ENCODE assay signal across 8 mouse cellular contexts in the genomic region with DNA sequence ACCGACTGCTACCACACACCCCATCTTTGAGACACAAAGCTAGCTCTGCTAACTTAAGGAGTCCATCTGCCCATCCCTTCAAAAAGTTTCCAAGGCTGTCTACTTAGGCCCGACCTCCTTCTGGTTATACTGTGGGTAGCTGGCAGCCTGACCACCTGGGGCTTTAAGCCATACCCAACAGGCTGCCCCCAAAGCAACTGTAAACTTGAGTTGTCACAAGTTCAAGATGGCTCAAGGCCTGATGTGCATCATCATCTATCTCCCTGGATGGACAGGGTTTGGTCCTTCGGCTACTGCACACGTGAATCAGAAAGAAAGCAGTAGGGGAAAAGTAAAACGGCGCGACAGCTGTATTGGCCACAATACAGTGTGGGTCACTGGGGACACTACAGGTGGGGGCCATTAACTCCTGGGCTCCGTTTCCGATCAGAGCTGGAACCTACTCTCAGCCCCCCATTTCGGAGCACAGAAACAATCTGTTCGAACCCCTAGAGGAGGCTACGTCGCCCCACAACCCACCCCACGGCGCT. TPM values are rescaled to one million over a fixed set of nuclear protein-coding genes. Genes with fewer than 3 reads are reported as not detected.
DNase-seq lines count a peak whose midpoint lies in the region; ATAC-seq and TF ChIP-seq lines count a peak whose summit lies in the region.

No protein-coding gene starts in this region.

- TF ChIP-seq EP300 in ES-Bruce4 (IDR thresholded peaks at IDR 0.05; ENCODE audit: insufficient read depth, low read depth, low read length) = no peak

- no peaks in the 10 kb centered on the region; the same call in 1 of the 2 replicates for H3K27me3 ChIP-seq in heart, embryonic 12.5 days (replicated peaks)
- H3K27me3 ChIP-seq in ES-Bruce4 (ENCODE audit: control insufficient read depth, insufficient read depth, low read length, poor library complexity, severe bottlenecking) = no peaks in the 10 kb centered on the region
- H3K27me3 ChIP-seq in forebrain, embryonic 15.5 days = no peaks in the 10 kb centered on the region

- peak overlapping the region; percentile 100 for H3K9ac ChIP-seq in heart, embryonic 12.5 days
- peak overlapping the region; percentile 91 for H3K9ac ChIP-seq in ES-Bruce4 (ENCODE audit: low read depth, poor library complexity, severe bottlenecking)
- peak overlapping the region; percentile 87 for H3K9ac ChIP-seq in forebrain, embryonic 15.5 days (replicated peaks)

- no peak for TF ChIP-seq POLR2A in ES-Bruce4 (IDR thresholded peaks at IDR 0.05; ENCODE audit: insufficient read depth, low read length)

- WGBS in heart, embryonic 12.5 days = 1% methylated on average over 15 of the region's 15 CpGs
- 2% methylated on average over 15 of the region's 15 CpGs for WGBS in forebrain, embryonic 15.5 days

- H3K36me3 ChIP-seq in heart, embryonic 12.5 days = peaks cover 36% of the 10 kb centered on the region
- peaks cover 36% of the 10 kb centered on the region for H3K36me3 ChIP-seq in ES-Bruce4 (ENCODE audit: control insufficient read depth, insufficient read depth, low read length, poor library complexity, severe bottlenecking)
- H3K36me3 ChIP-seq in forebrain, embryonic 15.5 days = peaks cover 39% of the 10 kb centered on the region

- intact Hi-C loops in left cerebral cortex, postnatal 4 days (cut with DNase I) = loop anchor here (10.0 kb wide), 1 partner anchor 465 kb away; no protein-coding TSS in a partner anchor

- peak overlapping the region; percentile 99 for H3K27ac ChIP-seq in heart, embryonic 12.5 days (ENCODE audit: poor library complexity, severe bottlenecking)
- H3K27ac ChIP-seq in ES-Bruce4 (ENCODE audit: insufficient read depth, low read length) = no peak overlapping the region
- peak overlapping the region; percentile 99 for H3K27ac ChIP-seq in forebrain, embryonic 15.5 days (replicated peaks)

- peak; percentile 15; the same call in 1 of the 2 replicates for ATAC-seq in heart, embryonic 12.5 days (ENCODE audit: insufficient number of reproducible peaks, low FRiP score)
- no peak; the same call in 1 of the 2 replicates for ATAC-seq in forebrain, embryonic 15.5 days (replicated peaks)
- ATAC-seq in megakaryocyte-erythroid progenitor cell, adult 5-6 weeks (replicated peaks; ENCODE audit: low FRiP score, low TSS enrichment, poor library complexity, severe bottlenecking) = 0 out of 2 replicates have a peak, but pooled peaks have one; percentile 0

- peak overlapping the region; percentile 94 for H3K4me2 ChIP-seq in heart, embryonic 12.5 days
- peak overlapping the region; percentile 82 for H3K4me2 ChIP-seq in forebrain, embryonic 15.5 days (replicated peaks)

- TF ChIP-seq CTCF in ES-Bruce4 (IDR thresholded peaks at IDR 0.05; ENCODE audit: low read depth, low read length) = no peak

- peak overlapping the region; percentile 98 for H3K4me3 ChIP-seq in heart, embryonic 12.5 days
- peak overlapping the region; percentile 97 for H3K4me3 ChIP-seq in ES-Bruce4 (ENCODE audit: low read depth, low read length)
- H3K4me3 ChIP-seq in forebrain, embryonic 15.5 days = peak overlapping the region; percentile 61

- peaks cover 17% of the 10 kb centered on the region for H3K4me1 ChIP-seq in heart, embryonic 12.5 days (replicated peaks)
- peaks cover 2% of the 10 kb centered on the region for H3K4me1 ChIP-seq in ES-Bruce4 (ENCODE audit: control insufficient read depth, insufficient read depth, low read length)
- H3K4me1 ChIP-seq in forebrain, embryonic 15.5 days = peaks cover 25% of the 10 kb centered on the region

- H3K9me3 ChIP-seq in heart, embryonic 12.5 days (replicated peaks) = no peaks in the 10 kb centered on the region
- no peaks in the 10 kb centered on the region for H3K9me3 ChIP-seq in ES-Bruce4 (replicated peaks; ENCODE audit: control insufficient read depth, insufficient read depth, low read length, poor library complexity, severe bottlenecking)
- H3K9me3 ChIP-seq in forebrain, embryonic 15.5 days = no peaks in the 10 kb centered on the region

- no peak for DNase-seq in heart, adult 11 months
- no peak for DNase-seq in left cerebral cortex, postnatal 4 days
- no peak for DNase-seq in left cerebral cortex, adult 8-10 months (ENCODE audit: low spot score in 2 of 2)
- DNase-seq in kidney, adult 9 months = no peak

RNA-seq across cellular contexts. Expression of a gene that starts 0.6 kb away (rescaled TPM):
- 157 and 162 TPM in 2 replicates for polyA plus RNA-seq in heart, embryonic 12.5 days (2016; fragmentation: Nextera tagmentation; extraction: Ambion mirVana)
- polyA plus RNA-seq in ES-Bruce4 (2011; ENCODE audit: insufficient read depth, insufficient read length, low read depth, missing spikeins) = 357 and 409 TPM in 2 replicates
- polyA plus RNA-seq in forebrain, embryonic 15.5 days (2015; fragmentation: Nextera tagmentation; extraction: Ambion mirVana) = 186 and 199 TPM in 2 replicates
- 308 and 313 TPM in 2 replicates for total RNA-seq in megakaryocyte-erythroid progenitor cell, adult 5-6 weeks (2014; fragmentation: Nextera tagmentation)
- total RNA-seq in megakaryocyte-erythroid progenitor cell, adult 5-6 weeks (2017) = 315 and 357 TPM in 2 replicates
- total RNA-seq in left cerebral cortex, postnatal 4 days (2021) = 100 to 1,000 TPM; 130 to 141 TPM
- 100 to 1,000 TPM in 2 of 4 experiments, 10 to 100 TPM in 2; 87.5 to 106 (median 98.6) TPM for total RNA-seq in left cerebral cortex, adult 8-10 months (2022)

RNA-seq across cellular contexts. Expression of a gene that starts 13.5 kb away (rescaled TPM):
- polyA plus RNA-seq in heart, embryonic 12.5 days (2016; fragmentation: Nextera tagmentation; extraction: Ambion mirVana) = 1.1 and 1.3 TPM in 2 replicates
- polyA plus RNA-seq in ES-Bruce4 (2011; ENCODE audit: insufficient read depth, insufficient read length, low read depth, missing spikeins) = 10.1 and 10.9 TPM in 2 replicates
- 13.8 and 14.5 TPM in 2 replicates for polyA plus RNA-seq in forebrain, embryonic 15.5 days (2015; fragmentation: Nextera tagmentation; extraction: Ambion mirVana)
- total RNA-seq in megakaryocyte-erythroid progenitor cell, adult 5-6 weeks (2014; fragmentation: Nextera tagmentation) = 8.0 and 9.6 TPM in 2 replicates
- total RNA-seq in megakaryocyte-erythroid progenitor cell, adult 5-6 weeks (2017) = 5.4 and 9.3 TPM in 2 replicates
- total RNA-seq in left cerebral cortex, postnatal 4 days (2021) = 10 to 100 TPM; 19.1 to 20.3 TPM
- total RNA-seq in left cerebral cortex, adult 8-10 months (2022) = 10 to 100 TPM; 12.1 to 15.8 (median 14.5) TPM

RNA-seq across cellular contexts. Expression of a gene that starts 41.2 kb away (rescaled TPM):
- polyA plus RNA-seq in heart, embryonic 12.5 days (2016; fragmentation: Nextera tagmentation; extraction: Ambion mirVana) = 228 and 231 TPM in 2 replicates
- polyA plus RNA-seq in ES-Bruce4 (2011; ENCODE audit: insufficient read depth, insufficient read length, low read depth, missing spikeins) = 167 and 174 TPM in 2 replicates
- polyA plus RNA-seq in forebrain, embryonic 15.5 days (2015; fragmentation: Nextera tagmentation; extraction: Ambion mirVana) = 230 and 238 TPM in 2 replicates
- total RNA-seq in megakaryocyte-erythroid progenitor cell, adult 5-6 weeks (2014; fragmentation: Nextera tagmentation) = 335 and 427 TPM in 2 replicates
- total RNA-seq in megakaryocyte-erythroid progenitor cell, adult 5-6 weeks (2017) = 80.6 and 101 TPM in 2 replicates
- 10 to 100 TPM; 91.0 to 92.4 TPM for total RNA-seq in left cerebral cortex, postnatal 4 days (2021)
- total RNA-seq in left cerebral cortex, adult 8-10 months (2022) = 100 to 1,000 TPM; 126 to 139 (median 131) TPM
